Mouse (Mus musculus): ENCODE measurements around the gene Napa.

DNA sequence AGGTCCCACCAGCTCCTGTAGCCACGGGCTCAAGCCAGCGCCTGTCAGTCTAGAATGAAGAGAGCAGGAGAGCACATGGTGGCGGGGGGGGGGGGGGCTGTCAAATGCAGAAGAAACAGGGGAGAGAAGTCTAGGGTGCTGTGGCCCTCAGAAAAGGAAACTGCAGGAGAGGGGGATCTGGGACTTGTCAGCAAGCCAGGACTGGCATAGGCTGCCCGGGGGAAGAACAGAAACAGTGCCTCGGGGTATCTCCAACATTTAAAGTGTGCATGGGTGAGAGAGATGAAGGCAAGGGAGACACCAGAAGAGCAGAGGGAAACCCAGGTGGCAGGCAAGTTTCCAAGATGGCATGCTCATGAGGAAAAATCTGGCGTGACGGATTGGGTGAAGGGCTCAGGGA is 63.8 kb downstream of the Napa start:
- TF ChIP-seq EP300 (IDR thresholded peaks at IDR 0.05; ENCODE audit: low read depth): no peak
- no peak for TF ChIP-seq CTCF (IDR thresholded peaks at IDR 0.05; ENCODE audit: low read depth)
